In genomic region chr17:80323015-80323414, GRCm38 (mm10) we compare ENCODE assay signal across 25 mouse cellular contexts. TPM values are rescaled to one million over a fixed set of nuclear protein-coding genes. Genes with fewer than 3 reads are reported as not detected.
A peak's percentile ranks its signal among the peaks of the same experiment; 100 is the strongest.
DNase-seq lines count a peak whose midpoint lies in the region; ATAC-seq and TF ChIP-seq lines count a peak whose summit lies in the region.
"Had no signal": no experiment of that assay in that cellular context is flagged by ENCODE, and none has a peak within 500 bp of the region (broad histone marks: within the 10 kb centered on the region; RNA-seq: fewer than 3 reads in every experiment).

No protein-coding gene starts in this region.

- no peak overlapping the region for H3K27ac ChIP-seq in CH12.LX (ENCODE audit: insufficient read depth, low read depth)
- H3K27ac ChIP-seq: embryonic facial prominence, embryonic 10.5 days; embryonic facial prominence, embryonic 12.5 days; forebrain, embryonic 12.5 days had no signal

- peak; percentile 30 for ATAC-seq in inflammation-experienced regulatory T-cells, adult 6 months
- ATAC-seq: forebrain, embryonic 14.5 days; forebrain, embryonic 16.5 days had no signal

- 0 out of 2 replicates have a peak, but pooled peaks have one; percentile 8 for TF ChIP-seq EP300 in CH12.LX (IDR thresholded peaks at IDR 0.05; ENCODE audit: low read length)

- H3K4me2 ChIP-seq in CH12.LX (ENCODE audit: insufficient read depth, low read depth, poor library complexity, severe bottlenecking), result peak overlapping the region; percentile 63
- H3K4me2 ChIP-seq: embryonic facial prominence, embryonic 12.5 days; forebrain, embryonic 12.5 days had no signal

- no peak; a peak in 1 of 4 replicates for TF ChIP-seq CTCF in CH12.LX (conservative IDR thresholded peaks at IDR 0.05 in 1 of 2, IDR thresholded peaks at IDR 0.05 in 1 of 2; ENCODE audit: low read depth in 2 of 2, low read length in 2 of 2)

- H3K9me3 ChIP-seq in CH12.LX (replicated peaks; ENCODE audit: low read length), result no peaks in the 10 kb centered on the region
- H3K9me3 ChIP-seq: embryonic facial prominence, embryonic 10.5 days; embryonic facial prominence, embryonic 12.5 days; forebrain, embryonic 12.5 days had no signal

- no peaks in the 10 kb centered on the region for H3K27me3 ChIP-seq in CH12.LX (replicated peaks)
- H3K27me3 ChIP-seq: embryonic facial prominence, embryonic 12.5 days; forebrain, embryonic 12.5 days had no signal

- H3K79me2 ChIP-seq in CH12.LX (replicated peaks; ENCODE audit: control insufficient read depth, extremely low read depth, insufficient read depth, poor library complexity, severe bottlenecking), result no peaks in the 10 kb centered on the region

- no peak overlapping the region for H3K9ac ChIP-seq in CH12.LX (ENCODE audit: insufficient read depth, low read depth)
- H3K9ac ChIP-seq: embryonic facial prominence, embryonic 12.5 days; forebrain, embryonic 12.5 days had no signal

- H3K36me3 ChIP-seq in CH12.LX (replicated peaks in 1 of 2; ENCODE audit: control insufficient read depth in 1 of 2, insufficient read depth in 1 of 2, low read length in 1 of 2), result no peaks in the 10 kb centered on the region
- H3K36me3 ChIP-seq: embryonic facial prominence, embryonic 10.5 days; embryonic facial prominence, embryonic 12.5 days; forebrain, embryonic 12.5 days had no signal

- intact Hi-C loops in heart, postnatal 10 days (cut with DNase I), result no loop called here

- peaks cover 7 to 27% of the 10 kb centered on the region in 2 experiments for H3K4me1 ChIP-seq in CH12.LX (ENCODE audit: control insufficient read depth in 1 of 2, insufficient read depth in 2 of 2)
- H3K4me1 ChIP-seq: embryonic facial prominence, embryonic 12.5 days; forebrain, embryonic 12.5 days had no signal

- no peak for TF ChIP-seq POLR2A in CH12.LX (IDR thresholded peaks at IDR 0.05; ENCODE audit: low read depth, low read length)

- dilution Hi-C loops in CH12.LX (cut with MboI; ENCODE audit: extremely low pct_ligation_motif_present, extremely low pct_unique_long_range_greater_than_20kb, low sequenced_read_pairs), result no loop called here

- peak; percentile 34 for DNase-seq in heart, adult 11 months
- DNase-seq in heart, postnatal 10 days, result no peak
- DNase-seq in CD4-positive, CD25-positive, alpha-beta regulatory T cell, adult 2 months (ENCODE audit: low read depth, low spot score), result peak; percentile 20
- DNase-seq in CH12.LX (ENCODE audit: extremely low read depth), result peak; percentile 72
- DNase-seq in thymus, postnatal 10 days (ENCODE audit: low spot score in 2 of 2), result no peak
- DNase-seq in frontal cortex, postnatal 36 days (ENCODE audit: low spot score in 2 of 2), result no peak
- no peak for DNase-seq in lung, postnatal 36 days
- DNase-seq: adrenal gland, adult 8-10 months; cerebellum, adult 11-12 months; cerebellum, adult 2 months; cerebellum, adult 9-10 months; cerebellum, postnatal 10 days; cerebellum, postnatal 25 days had no signal

- TF ChIP-seq RAD21 in CH12.LX (IDR thresholded peaks at IDR 0.05; ENCODE audit: low read depth, low read length), result no peak; the same call in 1 of the 2 replicates

- in situ Hi-C loops in CH12.LX (cut with MboI; ENCODE audit: low pct_ligation_motif_present, low pct_unique_long_range_greater_than_20kb, low sequenced_read_pairs), result no loop called here

- no peak overlapping the region for H3K4me3 ChIP-seq in CH12.LX (replicated peaks in 1 of 3; ENCODE audit: low read depth in 2 of 3, low read length in 2 of 3, poor library complexity in 1 of 3)
- H3K4me3 ChIP-seq: embryonic facial prominence, embryonic 10.5 days; embryonic facial prominence, embryonic 12.5 days; forebrain, embryonic 12.5 days had no signal

TF ChIP-seq in CH12.LX, 34 proteins besides CTCF, POLR2A, EP300 and RAD21:
- TF ChIP-seq IRF4 (IDR thresholded peaks at IDR 0.05; ENCODE audit: low read depth, low read length), result peak; percentile 41; the same call in 1 of the 2 replicates
- TF ChIP-seq ELF1 (IDR thresholded peaks at IDR 0.05; ENCODE audit: low read depth, low read length), result no peak
- TF ChIP-seq MAFK (IDR thresholded peaks at IDR 0.05; ENCODE audit: insufficient replicate concordance, low read length), result 0 out of 2 replicates have a peak, but pooled peaks have one; percentile 26
- TF ChIP-seq ZC3H11A (IDR thresholded peaks at IDR 0.05; ENCODE audit: low read depth, low read length), result no peak
- TF ChIP-seq TCF12 (IDR thresholded peaks at IDR 0.05; ENCODE audit: low read depth, low read length), result 0 out of 2 replicates have a peak, but pooled peaks have one; percentile 27
- 0 out of 2 replicates have a peak, but pooled peaks have one; percentile 37 for TF ChIP-seq CHD1 (IDR thresholded peaks at IDR 0.05; ENCODE audit: low read depth, low read length)
- TF ChIP-seq ETS1 (conservative IDR thresholded peaks at IDR 0.05; ENCODE audit: low read depth, low read length), result peak; percentile 36; the same call in 1 of the 2 replicates
- 0 out of 2 replicates have a peak, but pooled peaks have one; percentile 30 for TF ChIP-seq MAX (IDR thresholded peaks at IDR 0.05; ENCODE audit: low read length)
- TF ChIP-seq CHD2 (IDR thresholded peaks at IDR 0.05; ENCODE audit: low read length), result 0 out of 2 replicates have a peak, but pooled peaks have one; percentile 12
- peak; percentile 54; the same call in 1 of the 2 replicates for TF ChIP-seq MEF2A (IDR thresholded peaks at IDR 0.05; ENCODE audit: borderline replicate concordance, low read depth, low read length)

RNA-seq across cellular contexts. Expression of gene Arhgef33, which starts 15.8 kb away (rescaled TPM):
- total RNA-seq in heart, postnatal 10 days (2021), result 1 to 10 TPM in 1 of 2 experiments, under 1 TPM in 1; 0.86 to 1.6 TPM
- total RNA-seq in CH12.LX (2012; rRNA removed) (0.50 and 0.55 TPM in 2 replicates), CH12.LX (2014; rRNA removed) (0.12 TPM in 1 of 2 replicates, not detected in the other)
- polyA plus RNA-seq in CH12.LX (2012; ENCODE audit: insufficient read length, low read depth), result not detected in 2 replicates
- under 1 TPM in 1 of 3 experiments, not detected in 2; 0.95 TPM for polyA plus RNA-seq in inflammation-experienced regulatory T-cells, adult 6 months (2017; shearing (Covaris generic))
- polyA plus RNA-seq: C2C12 had no signal

RNA-seq across cellular contexts. Expression of gene Dhx57, which starts 32.7 kb away (rescaled TPM):
- total RNA-seq in heart, postnatal 10 days (2021), result 1 to 10 TPM; 7.5 to 8.7 TPM
- total RNA-seq in CH12.LX (2012; rRNA removed) (13.6 and 20.3 TPM in 2 replicates), CH12.LX (2014; rRNA removed) (22.0 and 22.4 TPM in 2 replicates)
- polyA plus RNA-seq in CH12.LX (2012; ENCODE audit: insufficient read length, low read depth), result 19.2 and 21.7 TPM in 2 replicates
- 10 to 100 TPM in 1 of 3 experiments, 1 to 10 TPM in 2; 7.1 to 10.5 (median 7.7) TPM for polyA plus RNA-seq in inflammation-experienced regulatory T-cells, adult 6 months (2017; shearing (Covaris generic))

RNA-seq across cellular contexts. Expression of gene Morn2, which starts 33.0 kb away (rescaled TPM):
- 10 to 100 TPM in 1 of 2 experiments, 1 to 10 TPM in 1; 9.9 to 12.0 TPM for total RNA-seq in heart, postnatal 10 days (2021)
- total RNA-seq in CH12.LX (2012; rRNA removed), result 18.3 and 18.4 TPM in 2 replicates
- 13.9 and 14.5 TPM in 2 replicates for total RNA-seq in CH12.LX (2014; rRNA removed)
- polyA plus RNA-seq in CH12.LX (2012; ENCODE audit: insufficient read length, low read depth), result 17.2 and 18.1 TPM in 2 replicates
- polyA plus RNA-seq in inflammation-experienced regulatory T-cells, adult 6 months (2017; shearing (Covaris generic)), result 1 to 10 TPM; 1.1 to 3.8 (median 2.1) TPM

RNA-seq across cellular contexts. Expression of gene Gm10190, which starts 50.3 kb away (rescaled TPM):
- total RNA-seq in heart, postnatal 10 days (2021), result 1 to 10 TPM; 1.1 to 2.5 TPM
- total RNA-seq in CH12.LX (2012; rRNA removed) (not detected in 2 replicates), CH12.LX (2014; rRNA removed) (not detected in 2 replicates)
- not detected in 2 replicates for polyA plus RNA-seq in CH12.LX (2012; ENCODE audit: insufficient read length, low read depth)
- polyA plus RNA-seq in inflammation-experienced regulatory T-cells, adult 6 months (2017; shearing (Covaris generic)), result not detected
- total RNA-seq: adrenal gland, adult 18-20 months; ES-E14; MEL had no signal
- polyA plus RNA-seq: C2C12; cerebellum, adult 2 months; cortical plate, adult 2 months; frontal cortex, adult 2 months had no signal

Comparison
In these comparisons a context has a peak if more than half of its experiments do, and no peak if none do; other contexts are left out.
1. DNase-seq: peak in heart, adult 11 months (single experiment), CD4-positive, CD25-positive, alpha-beta regulatory T cell, adult 2 months (single experiment) and CH12.LX (single experiment); none in heart, postnatal 10 days (0 of 2), thymus, postnatal 10 days (0 of 2), frontal cortex, postnatal 36 days (0 of 2) and lung, postnatal 36 days (single experiment).